Comparison of ENCODE assay signal across 26 mouse cellular contexts in genomic region chr15:82402741-82403140, GRCm38 (mm10). TPM values are rescaled to one million over a fixed set of nuclear protein-coding genes. Genes with fewer than 3 reads are reported as not detected.
DNase-seq lines count a peak whose midpoint lies in the region; ATAC-seq and TF ChIP-seq lines count a peak whose summit lies in the region.
"Had no signal": no experiment of that assay in that cellular context is flagged by ENCODE, and none has a peak within 500 bp of the region (broad histone marks: within the 10 kb centered on the region; RNA-seq: fewer than 3 reads in every experiment).

No protein-coding gene starts in this region.

- 82% methylated on average over 6 of the region's 6 CpGs for WGBS in heart, embryonic 10.5 days
- 72% methylated on average over 6 of the region's 6 CpGs for WGBS in heart, embryonic 12.5 days
- 91% methylated on average over 6 of the region's 6 CpGs for WGBS in liver, adult 2 months

- H3K4me1 ChIP-seq in heart, embryonic 10.5 days, result no peaks in the 10 kb centered on the region
- H3K4me1 ChIP-seq in heart, embryonic 12.5 days (replicated peaks), result no peaks in the 10 kb centered on the region
- H3K4me1 ChIP-seq in liver, adult 2 months (ENCODE audit: control insufficient read depth, insufficient read depth, low read length), result peaks cover 28% of the 10 kb centered on the region

- TF ChIP-seq CTCF in liver, adult 2 months (IDR thresholded peaks at IDR 0.05; ENCODE audit: low read depth, low read length), result no peak

- no peak overlapping the region for H3K9ac ChIP-seq in heart, embryonic 12.5 days
- no peak overlapping the region for H3K9ac ChIP-seq in liver, adult 2 months (ENCODE audit: low read depth, low read length)

- no peak for TF ChIP-seq POLR2A in liver, adult 2 months (IDR thresholded peaks at IDR 0.05; ENCODE audit: extremely low read depth, insufficient read depth, low read length)

- peaks cover 7% of the 10 kb centered on the region; the same call in 1 of the 2 replicates for H3K79me2 ChIP-seq in liver, adult 2 months (ENCODE audit: control insufficient read depth, insufficient read depth, low read length)

- ATAC-seq in heart, embryonic 12.5 days (ENCODE audit: insufficient number of reproducible peaks, low FRiP score), result no peak
- ATAC-seq: activated CD4-positive, CD25-positive, alpha-beta regulatory T cell, adult 4 months; CD4-positive, CD25-positive, alpha-beta regulatory T cell, adult 4 months; Patski had no signal

- no peak overlapping the region for H3K27ac ChIP-seq in heart, embryonic 10.5 days
- no peak overlapping the region for H3K27ac ChIP-seq in heart, embryonic 12.5 days (ENCODE audit: poor library complexity, severe bottlenecking)
- peak overlapping the region; percentile 70; the same call in 1 of the 2 replicates for H3K27ac ChIP-seq in liver, adult 2 months (replicated peaks; ENCODE audit: insufficient read depth, low read depth, low read length)

- no peaks in the 10 kb centered on the region for H3K9me3 ChIP-seq in heart, embryonic 10.5 days
- no peaks in the 10 kb centered on the region for H3K9me3 ChIP-seq in heart, embryonic 12.5 days (replicated peaks)
- H3K9me3 ChIP-seq: G1E had no signal

- no peak overlapping the region for H3K4me2 ChIP-seq in heart, embryonic 12.5 days

- no peak overlapping the region for H3K4me3 ChIP-seq in heart, embryonic 10.5 days
- no peak overlapping the region for H3K4me3 ChIP-seq in heart, embryonic 12.5 days
- no peak overlapping the region for H3K4me3 ChIP-seq in liver, adult 2 months (ENCODE audit: insufficient read depth, low read depth, low read length)

- H3K27me3 ChIP-seq in heart, embryonic 10.5 days (ENCODE audit: insufficient read depth, poor library complexity, severe bottlenecking), result no peaks in the 10 kb centered on the region
- no peaks in the 10 kb centered on the region for H3K27me3 ChIP-seq in heart, embryonic 12.5 days (replicated peaks)
- H3K27me3 ChIP-seq in liver, adult 2 months (ENCODE audit: control insufficient read depth, insufficient read depth, low read length), result no peaks in the 10 kb centered on the region

- no peaks in the 10 kb centered on the region for H3K36me3 ChIP-seq in heart, embryonic 10.5 days
- no peaks in the 10 kb centered on the region for H3K36me3 ChIP-seq in heart, embryonic 12.5 days
- peaks cover 18% of the 10 kb centered on the region for H3K36me3 ChIP-seq in liver, adult 2 months (ENCODE audit: control insufficient read depth, insufficient read depth, low read length)
- H3K36me3 ChIP-seq: G1E had no signal

- DNase-seq in heart, adult 11 months, result peak; percentile 83
- DNase-seq in heart, adult 18-20 months, result no peak
- peak; percentile 71 for DNase-seq in heart, embryonic 10.5 days (ENCODE audit: low spot score)
- DNase-seq in liver, adult 2 months (ENCODE audit: extremely low read depth, low read depth, low spot score), result no peak
- DNase-seq in liver, result no peak
- DNase-seq: adrenal gland, adult 2 months; adrenal gland, adult 8-10 months; adrenal gland, postnatal 10 days; adrenal gland, postnatal 14 days; adrenal gland, postnatal 25 days; adrenal gland, postnatal 36 days; B cell, adult 2 months; cerebellum, adult 11 months; cerebellum, adult 11-12 months; cerebellum, adult 18-20 months had no signal

RNA-seq across cellular contexts. Expression of gene Cyp2d10, which starts 4.3 kb away (rescaled TPM):
- not detected for total RNA-seq in heart, adult 18-20 months (2021)
- polyA plus RNA-seq in heart, embryonic 10.5 days (2016; fragmentation: Nextera tagmentation; extraction: Ambion mirVana), result 0.75 TPM in 1 of 2 replicates, not detected in the other
- polyA plus RNA-seq in heart, embryonic 12.5 days (2016; fragmentation: Nextera tagmentation; extraction: Ambion mirVana), result 0.15 TPM in 1 of 2 replicates, not detected in the other
- 729 and 912 TPM in 2 replicates for total RNA-seq in liver, adult 2 months (2014; rRNA removed)
- polyA plus RNA-seq in liver, adult 2 months (2012; rRNA removed), result 1,682 and 1,823 TPM in 2 replicates
- total RNA-seq: adrenal gland, adult 18-20 months; CH12.LX; ES-E14; MEL had no signal
- polyA plus RNA-seq: activated CD4-positive, CD25-positive, alpha-beta regulatory T cell, adult 4 months; brain, embryonic 14.5 days; C2C12; CD4-positive, CD25-positive, alpha-beta regulatory T cell, adult 4 months; G1E had no signal

RNA-seq across cellular contexts. Expression of gene Cyp2d11, which starts 8.9 kb away (rescaled TPM):
- not detected for total RNA-seq in heart, adult 18-20 months (2021)
- not detected in 2 replicates for polyA plus RNA-seq in heart, embryonic 10.5 days (2016; fragmentation: Nextera tagmentation; extraction: Ambion mirVana)
- polyA plus RNA-seq in heart, embryonic 12.5 days (2016; fragmentation: Nextera tagmentation; extraction: Ambion mirVana), result not detected in 2 replicates
- total RNA-seq in liver, adult 2 months (2014; rRNA removed), result 0.46 and 0.54 TPM in 2 replicates
- 0.32 and 0.91 TPM in 2 replicates for polyA plus RNA-seq in liver, adult 2 months (2012; rRNA removed)
- total RNA-seq: adrenal gland, postnatal 14 days; adrenal gland, postnatal 36 days; CH12.LX; ES-E14; G1E; MEL had no signal
- polyA plus RNA-seq: activated CD4-positive, CD25-positive, alpha-beta regulatory T cell, adult 4 months; adrenal gland, adult 2 months; brain, embryonic 14.5 days; C2C12; CD4-positive, CD25-positive, alpha-beta regulatory T cell, adult 4 months; G1E; Patski had no signal

RNA-seq across cellular contexts. Expression of gene Cyp2d22, which starts 22.7 kb away (rescaled TPM):
- 10 to 100 TPM; 25.8 to 30.1 TPM for total RNA-seq in heart, adult 18-20 months (2021)
- 3.2 and 3.9 TPM in 2 replicates for polyA plus RNA-seq in heart, embryonic 10.5 days (2016; fragmentation: Nextera tagmentation; extraction: Ambion mirVana)
- polyA plus RNA-seq in heart, embryonic 12.5 days (2016; fragmentation: Nextera tagmentation; extraction: Ambion mirVana), result 7.3 and 8.0 TPM in 2 replicates
- total RNA-seq in liver, adult 2 months (2014; rRNA removed), result 83.3 and 105 TPM in 2 replicates
- 316 and 337 TPM in 2 replicates for polyA plus RNA-seq in liver, adult 2 months (2012; rRNA removed)
- total RNA-seq: MEL had no signal
- polyA plus RNA-seq: G1E had no signal

RNA-seq across cellular contexts. Expression of gene Cyp2d9, which starts 30.5 kb away (rescaled TPM):
- total RNA-seq in heart, adult 18-20 months (2021), result not detected
- not detected in 2 replicates for polyA plus RNA-seq in heart, embryonic 10.5 days (2016; fragmentation: Nextera tagmentation; extraction: Ambion mirVana)
- polyA plus RNA-seq in heart, embryonic 12.5 days (2016; fragmentation: Nextera tagmentation; extraction: Ambion mirVana), result not detected in 2 replicates
- total RNA-seq in liver, adult 2 months (2014; rRNA removed), result 46.2 and 99.8 TPM in 2 replicates
- 103 and 162 TPM in 2 replicates for polyA plus RNA-seq in liver, adult 2 months (2012; rRNA removed)
- total RNA-seq: adrenal gland, adult 18-20 months; adrenal gland, postnatal 25 days; CH12.LX; ES-E14; MEL had no signal
- polyA plus RNA-seq: activated CD4-positive, CD25-positive, alpha-beta regulatory T cell, adult 4 months; adrenal gland, adult 2 months; brain, embryonic 14.5 days; C2C12; CD4-positive, CD25-positive, alpha-beta regulatory T cell, adult 4 months; G1E; Patski had no signal

RNA-seq across cellular contexts. Expression of gene Ndufa6, which starts 48.6 kb away (rescaled TPM):
- total RNA-seq in heart, adult 18-20 months (2021), result 100 to 1,000 TPM; 750 to 751 TPM
- polyA plus RNA-seq in heart, embryonic 10.5 days (2016; fragmentation: Nextera tagmentation; extraction: Ambion mirVana), result 351 and 390 TPM in 2 replicates
- polyA plus RNA-seq in heart, embryonic 12.5 days (2016; fragmentation: Nextera tagmentation; extraction: Ambion mirVana), result 475 and 496 TPM in 2 replicates
- 931 and 1,175 TPM in 2 replicates for total RNA-seq in liver, adult 2 months (2014; rRNA removed)
- 441 and 456 TPM in 2 replicates for polyA plus RNA-seq in liver, adult 2 months (2012; rRNA removed)

Comparison
In these comparisons a context has a peak if more than half of its experiments do, and no peak if none do; other contexts are left out.
1. DNase-seq: peak in heart, adult 11 months (single experiment) and heart, embryonic 10.5 days (single experiment); none in heart, adult 18-20 months (0 of 2), liver, adult 2 months (single experiment) and liver (single experiment).
2. RNA of gene Cyp2d10, which starts 4.3 kb away (polyA plus RNA-seq): 1,682 to 1,823 TPM in liver, adult 2 months; 0.75 TPM in heart, embryonic 10.5 days and 0.15 TPM in heart, embryonic 12.5 days; every median in the first group is over 100 times any median in the second.
3. RNA of gene Cyp2d22, which starts 22.7 kb away (polyA plus RNA-seq): 316 to 337 TPM in liver, adult 2 months; 7.3 to 8.0 TPM in heart, embryonic 12.5 days and 3.2 to 3.9 TPM in heart, embryonic 10.5 days; every median in the first group is over 10 times any median in the second.